Mouse (Mus musculus) T-cell, adult 66 days (primary cell): Measurements from ENCODE around the gene Gm3435. TPM values are rescaled to one million over a fixed set of nuclear protein-coding genes. Genes with fewer than 3 reads are reported as not detected.

ENCODE experiments used
- total RNA-seq, 2 experiments: library from RNA; stranded (reverse); gene quantifications; 3 replicates in 1 of 2; 4 replicates in 1 of 2; pipeline ENCODE4 v1.2.4; 2023

The Gm3435 gene
- 1 to 10 TPM; 7.3 to 7.7 TPM for total RNA-seq

DNA sequence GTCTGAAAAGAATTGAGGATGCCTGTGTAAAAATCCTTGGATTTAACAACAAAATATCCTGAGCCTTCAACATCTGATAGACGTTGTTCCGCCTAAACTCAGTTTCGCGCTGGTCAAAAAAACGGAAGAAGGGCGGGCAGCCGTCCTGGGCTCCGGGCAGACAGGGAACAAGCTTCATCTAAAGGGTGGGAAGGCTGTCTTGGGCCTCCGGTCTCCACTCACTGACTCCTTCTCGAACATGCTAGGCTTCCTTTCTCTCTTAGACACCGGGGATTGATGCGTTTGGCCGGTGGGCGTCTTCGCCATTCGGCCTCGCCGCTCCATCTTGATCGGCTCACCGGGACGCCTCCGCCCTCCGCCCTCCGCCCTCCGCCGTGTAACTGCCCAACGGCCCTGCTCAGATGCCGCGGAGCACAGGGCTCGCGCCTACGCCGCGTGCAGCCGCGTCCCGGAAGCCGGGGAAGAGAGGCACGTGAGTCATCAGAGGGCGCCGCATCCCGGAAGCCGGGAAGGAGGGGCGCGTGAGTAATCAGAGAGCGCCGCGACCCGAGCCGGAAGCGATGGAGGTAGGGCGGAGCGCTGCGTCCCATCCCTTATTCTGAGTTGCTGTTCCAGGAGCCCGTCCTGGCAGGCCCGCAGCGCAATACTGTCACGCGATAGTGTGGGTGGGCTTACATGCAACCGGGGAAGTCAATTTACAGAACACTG lies at the start of gene Gm3435:
Gene Gm3435 (plus strand): TSS at position 471 of the 708 bp plus-strand sequence.

GRCm38 (mm10) chr17:14960951-14961556 lies 48.9 kb upstream of the Gm3435 start, which contains the start of gene Phf10:
TSS of gene Phf10 (minus strand) at chr17:14961273.

DNA sequence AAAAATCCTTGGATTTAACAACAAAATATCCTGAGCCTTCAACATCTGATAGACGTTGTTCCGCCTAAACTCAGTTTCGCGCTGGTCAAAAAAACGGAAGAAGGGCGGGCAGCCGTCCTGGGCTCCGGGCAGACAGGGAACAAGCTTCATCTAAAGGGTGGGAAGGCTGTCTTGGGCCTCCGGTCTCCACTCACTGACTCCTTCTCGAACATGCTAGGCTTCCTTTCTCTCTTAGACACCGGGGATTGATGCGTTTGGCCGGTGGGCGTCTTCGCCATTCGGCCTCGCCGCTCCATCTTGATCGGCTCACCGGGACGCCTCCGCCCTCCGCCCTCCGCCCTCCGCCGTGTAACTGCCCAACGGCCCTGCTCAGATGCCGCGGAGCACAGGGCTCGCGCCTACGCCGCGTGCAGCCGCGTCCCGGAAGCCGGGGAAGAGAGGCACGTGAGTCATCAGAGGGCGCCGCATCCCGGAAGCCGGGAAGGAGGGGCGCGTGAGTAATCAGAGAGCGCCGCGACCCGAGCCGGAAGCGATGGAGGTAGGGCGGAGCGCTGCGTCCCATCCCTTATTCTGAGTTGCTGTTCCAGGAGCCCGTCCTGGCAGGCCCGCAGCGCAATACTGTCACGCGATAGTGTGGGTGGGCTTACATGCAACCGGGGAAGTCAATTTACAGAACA lies 31.5 kb upstream of the Gm3435 start, which contains the start of the genes 9030025P20Rik and Gm3417:
Gene 9030025P20Rik (plus strand): TSS at position 107 of the 677 bp plus-strand sequence.
Gene Gm3417 (minus strand): TSS at position 429 of the 677 bp plus-strand sequence.

DNA sequence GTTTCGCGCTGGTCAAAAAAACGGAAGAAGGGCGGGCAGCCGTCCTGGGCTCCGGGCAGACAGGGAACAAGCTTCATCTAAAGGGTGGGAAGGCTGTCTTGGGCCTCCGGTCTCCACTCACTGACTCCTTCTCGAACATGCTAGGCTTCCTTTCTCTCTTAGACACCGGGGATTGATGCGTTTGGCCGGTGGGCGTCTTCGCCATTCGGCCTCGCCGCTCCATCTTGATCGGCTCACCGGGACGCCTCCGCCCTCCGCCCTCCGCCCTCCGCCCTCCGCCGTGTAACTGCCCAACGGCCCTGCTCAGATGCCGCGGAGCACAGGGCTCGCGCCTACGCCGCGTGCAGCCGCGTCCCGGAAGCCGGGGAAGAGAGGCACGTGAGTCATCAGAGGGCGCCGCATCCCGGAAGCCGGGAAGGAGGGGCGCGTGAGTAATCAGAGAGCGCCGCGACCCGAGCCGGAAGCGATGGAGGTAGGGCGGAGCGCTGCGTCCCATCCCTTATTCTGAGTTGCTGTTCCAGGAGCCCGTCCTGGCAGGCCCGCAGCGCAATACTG lies 31.3 kb downstream of the Gm3435 start, which contains the start of the genes Ermard, Tcte3 and Gm3448:
Gene Ermard (plus strand): TSS at position 34 of the 555 bp plus-strand sequence.
Gene Tcte3 (minus strand): TSS at position 314 of the 555 bp plus-strand sequence.
Gene Gm3448 (minus strand): TSS at position 363 of the 555 bp plus-strand sequence.

Other genes with a start within 250 kb of the Gm3435 start
- not detected for gene Wdr27, start 67.0 kb upstream of the Gm3435 start, total RNA-seq
- 10 to 100 TPM; 16.6 to 23.0 TPM for gene 1600012H06Rik, start 67.0 kb upstream of the Gm3435 start, total RNA-seq
- 10 to 100 TPM; 38.6 to 50.0 TPM for gene Phf10, start 48.9 kb upstream of the Gm3435 start, total RNA-seq
- 10 to 100 TPM; 23.6 to 26.1 TPM for gene 9030025P20Rik, start 31.7 kb upstream of the Gm3435 start, total RNA-seq
- gene Gm3417, start 31.4 kb upstream of the Gm3435 start, total RNA-seq = not detected
- gene Ermard, start 31.0 kb downstream of the Gm3435 start, total RNA-seq = 100 to 1,000 TPM; 118 to 130 TPM
- gene Tcte3, start 31.3 kb downstream of the Gm3435 start, total RNA-seq = not detected
- 1 to 10 TPM; 8.2 to 9.2 TPM for gene Gm3448, start 31.4 kb downstream of the Gm3435 start, total RNA-seq